Mouse (Mus musculus): Measurements from ENCODE around the gene 1520401A03Rik.
"Not testable (repeated sequence)": the region's sequence is repeated elsewhere in the genome, so short reads cannot be mapped to it uniquely, and the experiment has no call there.

The 1520401A03Rik gene

GRCm38 (mm10) chr17:23722376-23723125, at the start of gene 1520401A03Rik:
Gene 1520401A03Rik, minus strand, starts transcription at chr17:23722783.
- no peak for DNase-seq (ENCODE audit: extremely low read depth, low read depth)

- DNase-seq (ENCODE audit: extremely low read depth, low read depth), result not testable (repeated sequence)
Observed at GRCm38 (mm10) chr17:23772219-23772556, 49.6 kb upstream of the 1520401A03Rik start.

DNA sequence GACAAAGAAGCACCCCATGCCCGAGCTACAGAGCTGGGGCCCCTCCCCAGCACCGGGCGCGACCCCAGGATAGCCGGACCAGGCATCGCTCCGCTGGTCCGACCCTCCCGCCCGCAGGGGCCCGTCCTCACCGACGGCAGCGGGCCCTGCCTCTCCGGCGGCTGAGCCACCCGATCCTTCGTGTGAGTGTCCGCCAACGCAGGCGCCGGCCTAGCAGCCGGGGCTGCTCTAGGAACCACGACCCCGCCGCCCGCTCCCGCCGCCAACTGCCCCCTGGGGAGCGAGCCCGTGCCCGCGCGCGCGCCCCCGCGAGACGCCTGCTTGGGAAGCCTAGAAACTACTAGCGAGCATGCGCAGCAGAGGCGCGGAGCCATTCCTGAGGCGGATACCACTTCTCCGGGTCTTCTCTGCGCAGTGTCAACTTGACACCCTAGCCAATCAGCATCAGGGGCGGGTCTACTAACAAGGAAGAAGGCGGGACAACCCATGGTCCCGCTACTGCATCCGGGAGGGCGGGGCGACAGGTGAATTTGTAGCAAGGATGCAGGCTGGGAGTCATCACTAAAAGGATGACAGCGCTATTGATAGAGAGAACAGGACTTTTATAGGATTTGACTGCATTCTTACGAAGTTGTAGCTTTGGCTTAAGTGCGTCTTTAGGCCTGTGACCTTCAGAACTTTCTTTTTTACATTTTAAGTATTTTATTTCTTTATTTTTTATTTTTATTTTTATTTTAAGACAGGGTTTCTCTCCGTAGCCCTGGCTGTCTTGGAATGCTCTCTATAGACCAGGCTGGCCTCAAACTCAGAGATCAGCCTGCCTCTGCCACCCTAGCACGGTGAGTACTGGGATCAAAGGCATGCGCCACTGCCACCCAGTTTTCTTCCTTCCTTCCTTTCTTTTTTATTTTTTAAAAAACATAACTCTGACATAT, 49.0 kb upstream of the 1520401A03Rik start, which contains the start of gene Flywch1:
Flywch1 (minus strand) TSS at position 319 of the 935 bp plus-strand sequence.
- peak; percentile 95 for DNase-seq (ENCODE audit: extremely low read depth, low read depth)

- DNase-seq (ENCODE audit: extremely low read depth, low read depth), result no peak
Observed at GRCm38 (mm10) chr17:23770896-23771283, 48.3 kb upstream of the 1520401A03Rik start.

DNA sequence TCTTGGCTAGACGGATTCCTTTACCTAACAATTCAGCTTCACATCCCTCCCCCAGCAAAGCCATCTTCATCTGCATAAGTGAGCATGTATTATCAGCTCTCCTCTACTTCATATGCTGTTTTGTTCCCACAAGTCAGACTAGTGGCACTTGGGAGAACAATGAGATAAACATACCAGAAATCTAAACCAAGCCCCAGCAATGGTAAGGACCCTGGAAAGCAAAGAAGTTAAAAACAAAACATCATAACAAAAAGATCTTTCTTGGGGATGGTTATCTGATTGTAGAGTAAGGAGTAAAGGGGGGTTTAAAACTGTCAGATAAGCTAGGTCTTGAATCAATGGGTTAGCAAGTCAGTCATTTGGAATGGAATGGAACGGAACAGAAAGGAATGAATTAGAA, 47.9 kb upstream of the 1520401A03Rik start:
- DNase-seq (ENCODE audit: extremely low read depth, low read depth), result no peak

- no peak for DNase-seq (ENCODE audit: extremely low read depth, low read depth)
Observed at GRCm38 (mm10) chr17:23762976-23763375, 40.4 kb upstream of the 1520401A03Rik start.

DNA sequence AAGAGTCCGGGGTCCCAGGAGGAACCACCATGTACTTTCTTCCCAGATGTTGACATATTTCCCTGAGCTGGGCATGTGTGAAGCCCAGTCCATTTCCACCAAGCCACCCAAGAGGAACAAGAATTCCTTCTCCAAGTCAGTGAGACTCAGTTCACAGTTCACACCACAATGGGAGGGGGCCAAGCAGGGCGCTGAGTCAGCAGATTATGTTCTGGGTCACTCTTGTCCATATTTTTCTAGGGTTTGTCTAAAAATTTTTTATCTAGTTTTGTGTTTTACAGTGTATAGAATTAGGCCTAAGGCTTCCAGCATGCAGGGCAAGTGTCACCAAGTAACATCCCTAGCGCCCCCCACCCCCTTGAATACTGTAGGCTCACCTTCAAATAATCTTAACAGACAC, 38.6 kb upstream of the 1520401A03Rik start:
- no peak for DNase-seq (ENCODE audit: extremely low read depth, low read depth)

DNA sequence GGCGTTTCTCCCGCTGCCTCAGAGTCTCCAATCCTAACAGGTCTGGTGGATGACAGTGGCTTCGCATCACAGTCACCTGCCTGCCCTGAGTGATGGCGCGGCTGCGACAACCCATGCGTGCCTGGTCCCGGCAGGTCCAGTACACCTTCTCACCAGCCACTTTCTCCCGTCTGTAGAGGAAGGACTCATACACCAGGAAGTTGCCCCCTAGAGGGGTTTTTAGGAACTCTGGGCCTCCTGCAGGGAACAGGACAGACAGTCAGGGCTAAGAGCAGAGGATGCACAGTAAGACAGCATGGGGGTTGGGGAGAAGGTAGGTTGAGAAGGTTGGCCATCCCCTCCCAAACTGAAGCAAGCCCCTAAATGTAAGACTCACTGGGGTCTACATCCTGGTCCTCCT, 37.6 kb upstream of the 1520401A03Rik start:
- no peak for DNase-seq (ENCODE audit: extremely low read depth, low read depth)

- no peak for DNase-seq (ENCODE audit: extremely low read depth, low read depth)
Observed at GRCm38 (mm10) chr17:23758801-23759200, 36.2 kb upstream of the 1520401A03Rik start.

GRCm38 (mm10) chr17:23757581-23757980, 35.0 kb upstream of the 1520401A03Rik start:
- no peak for DNase-seq (ENCODE audit: extremely low read depth, low read depth)

DNA sequence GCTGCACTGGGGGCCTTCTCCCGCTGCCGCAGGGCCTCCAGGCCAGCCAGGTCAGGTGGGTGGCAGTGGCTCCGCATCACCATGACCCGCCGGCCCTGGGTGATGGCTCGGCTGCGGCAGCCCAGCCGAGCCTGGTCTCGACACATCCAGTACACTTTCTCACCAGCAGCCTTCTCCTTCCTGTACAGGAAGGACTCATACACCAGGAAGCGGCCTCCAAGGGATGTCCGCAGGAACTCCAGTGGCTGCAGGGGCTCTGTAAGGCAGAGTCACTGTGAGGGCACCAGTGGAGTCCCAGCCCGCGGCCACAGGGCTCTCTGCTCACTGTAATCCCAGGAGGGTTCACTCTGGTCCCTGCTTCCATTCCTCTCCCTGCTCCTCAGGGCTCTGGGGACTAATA, 33.1 kb upstream of the 1520401A03Rik start:
- DNase-seq (ENCODE audit: extremely low read depth, low read depth), result no peak

GRCm38 (mm10) chr17:23749400-23750191, 27.0 kb upstream of the 1520401A03Rik start:
- no peak for DNase-seq (ENCODE audit: extremely low read depth, low read depth)

GRCm38 (mm10) chr17:23748631-23749391, 26.2 kb upstream of the 1520401A03Rik start:
- DNase-seq (ENCODE audit: extremely low read depth, low read depth), result peak; percentile 76

- DNase-seq (ENCODE audit: extremely low read depth, low read depth), result no peak
Observed at GRCm38 (mm10) chr17:23748026-23748425, 25.4 kb upstream of the 1520401A03Rik start.

- DNase-seq (ENCODE audit: extremely low read depth, low read depth), result no peak
Observed at GRCm38 (mm10) chr17:23747471-23747870, 24.9 kb upstream of the 1520401A03Rik start.

DNA sequence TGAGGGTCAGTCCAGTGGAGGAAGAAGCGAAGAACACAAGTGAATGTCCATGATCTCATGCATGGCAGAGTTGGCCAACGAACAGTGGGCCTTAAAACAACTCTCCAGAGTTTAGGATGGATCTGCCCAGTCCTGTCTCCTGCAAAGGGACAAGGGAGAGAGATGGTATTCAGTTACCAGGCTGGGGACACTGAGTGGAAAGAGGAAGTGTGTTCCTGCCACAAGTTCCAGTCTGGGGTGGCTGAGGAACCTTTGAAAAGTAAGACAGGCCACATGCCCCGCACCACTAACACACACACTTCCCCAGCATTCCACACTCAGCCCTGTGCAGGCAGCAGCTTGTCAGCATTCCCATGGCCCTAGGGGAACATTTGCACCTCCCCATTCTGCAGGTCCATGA, 24.2 kb upstream of the 1520401A03Rik start:
- peak; percentile 55 for DNase-seq (ENCODE audit: extremely low read depth, low read depth)

DNA sequence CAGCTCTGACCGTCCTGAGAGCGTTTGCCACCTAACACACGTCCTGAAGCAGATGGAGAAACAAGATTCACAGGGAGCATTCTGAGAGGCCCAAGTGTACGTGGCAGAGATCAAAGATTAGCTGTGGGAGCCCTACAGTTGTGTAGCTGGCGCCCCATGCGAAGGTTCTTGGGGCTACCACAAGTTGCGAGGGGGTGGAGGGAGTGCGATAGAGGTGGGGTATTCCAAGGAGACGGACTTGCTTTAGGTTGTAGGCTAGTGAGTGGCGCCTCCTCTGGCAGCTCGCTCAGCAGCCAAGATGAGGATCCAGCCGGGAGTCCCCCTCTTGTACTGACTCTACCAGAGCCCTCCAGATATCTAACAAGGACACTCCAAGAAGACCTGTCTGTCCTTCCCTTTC, 23.7 kb upstream of the 1520401A03Rik start:
- no peak for DNase-seq (ENCODE audit: extremely low read depth, low read depth)

GRCm38 (mm10) chr17:23745301-23746251, 23.0 kb upstream of the 1520401A03Rik start, which contains the start of gene Kremen2:
Gene Kremen2, minus strand, starts transcription at chr17:23745833.
- DNase-seq (ENCODE audit: extremely low read depth, low read depth), result no peak

- no peak for DNase-seq (ENCODE audit: extremely low read depth, low read depth)
Observed at GRCm38 (mm10) chr17:23744651-23745050, 22.1 kb upstream of the 1520401A03Rik start.
